Mouse (Mus musculus) CH12.LX (cell line): Measurements from ENCODE around the gene Nfia. TPM values are rescaled to one million over a fixed set of nuclear protein-coding genes. Genes with fewer than 3 reads are reported as not detected.

Experiments used
- DNase-seq: peaks from one replicate; pipeline ENCODE4 v3.0.0-alpha.2; 2013; ENCODE audit errors: extremely low read depth
- H3K27ac ChIP-seq: 2 replicates; pipeline ENCODE4 v1.5.1; 2012; ENCODE audit warnings: low read depth, mild to moderate bottlenecking, control low read depth, moderate library complexity; ENCODE audit not compliant: insufficient read depth
- H3K27me3 ChIP-seq: replicated peaks from 2 replicates; pipeline ENCODE3; 2012; ENCODE audit warnings: inconsistent platforms
- H3K36me3 ChIP-seq, 2 experiments: replicated peaks in 1 of 2; 2 replicates each; pipeline versions ENCODE3 to v1.6.1; 2012; ENCODE audit warnings: inconsistent platforms in 1 of 2, low read length in 1 of 2, mild to moderate bottlenecking in 1 of 2, mixed read lengths in 1 of 2, moderate library complexity in 1 of 2; ENCODE audit not compliant: control insufficient read depth in 1 of 2, insufficient read depth in 1 of 2
- H3K4me1 ChIP-seq, 2 experiments: 2 replicates each; pipeline ENCODE4 v1.6.1; 2012; ENCODE audit warnings: inconsistent platforms in 1 of 2, moderate library complexity in 1 of 2; ENCODE audit not compliant: insufficient read depth in 2 of 2, control insufficient read depth in 1 of 2
- H3K4me2 ChIP-seq: 2 replicates; pipeline ENCODE4 v1.6.1; 2012; ENCODE audit warnings: low read depth, mild to moderate bottlenecking, control low read depth; ENCODE audit not compliant: poor library complexity, insufficient read depth, severe bottlenecking
- H3K4me3 ChIP-seq, 3 experiments: fragments of 150-350 bp in 1 of 3; sonication (generic) in 1 of 3; replicated peaks in 1 of 3; 2 replicates each; pipeline versions ENCODE3 to v1.5.1; 2011 to 2012; ENCODE audit warnings: low read depth in 2 of 3, low read length in 2 of 3, mild to moderate bottlenecking in 2 of 3, moderate library complexity in 2 of 3, control low read depth in 1 of 3, improper control_type of control experiment in 1 of 3, inconsistent platforms in 1 of 3, mixed read lengths in 1 of 3; ENCODE audit not compliant: poor library complexity in 1 of 3
- H3K79me2 ChIP-seq: replicated peaks from 2 replicates; pipeline ENCODE4 v1.6.1; 2012; ENCODE audit warnings: mild to moderate bottlenecking, moderate library complexity; ENCODE audit not compliant: control insufficient read depth, poor library complexity, insufficient read depth, severe bottlenecking; ENCODE audit errors: extremely low read depth
- H3K9ac ChIP-seq: 2 replicates; pipeline ENCODE4 v1.6.1; 2012; ENCODE audit warnings: low read depth, mild to moderate bottlenecking, control low read depth, moderate library complexity; ENCODE audit not compliant: insufficient read depth
- H3K9me3 ChIP-seq: replicated peaks from 2 replicates; pipeline ENCODE3; 2012; ENCODE audit warnings: low read length, inconsistent platforms, mixed read lengths
- CHD1 ChIP-seq: IDR thresholded peaks from 2 replicates; pipeline ENCODE4 v1.6.1; 2012; ENCODE audit warnings: low read depth, low read length, improper control_type of control experiment, inconsistent platforms
- CHD2 ChIP-seq: IDR thresholded peaks from 2 replicates; pipeline ENCODE4 v1.6.1; 2011; ENCODE audit warnings: low read length, improper control_type of control experiment
- CTCF ChIP-seq, 2 experiments: IDR thresholded peaks in 1 of 2; conservative IDR thresholded peaks in 1 of 2; 2 replicates each; pipeline ENCODE4 v1.5.1; 2011 to 2012; ENCODE audit warnings: low read depth in 2 of 2, low read length in 2 of 2, improper control_type of control experiment in 1 of 2, inconsistent platforms in 1 of 2, mild to moderate bottlenecking in 1 of 2, moderate library complexity in 1 of 2
- ELF1 ChIP-seq: IDR thresholded peaks from 2 replicates; pipeline ENCODE4 v1.6.1; 2014; ENCODE audit warnings: low read depth, mild to moderate bottlenecking, inconsistent platforms, low read length, improper control_type of control experiment
- GABPA ChIP-seq: IDR thresholded peaks from 2 replicates; pipeline ENCODE4 v1.6.1; 2012; ENCODE audit warnings: low read depth, low read length, improper control_type of control experiment, inconsistent platforms; ENCODE audit not compliant: insufficient replicate concordance
- HCFC1 ChIP-seq: IDR thresholded peaks from 2 replicates; pipeline ENCODE4 v1.6.1; 2012; ENCODE audit warnings: low read depth, mild to moderate bottlenecking, inconsistent platforms, low read length, improper control_type of control experiment
- JUN ChIP-seq: IDR thresholded peaks from 2 replicates; pipeline ENCODE4 v1.6.1; 2011; ENCODE audit warnings: low read depth, mild to moderate bottlenecking, low read length, improper control_type of control experiment, moderate library complexity; ENCODE audit not compliant: insufficient read depth
- KAT2A ChIP-seq: IDR thresholded peaks from 2 replicates; pipeline ENCODE4 v1.6.1; 2012; ENCODE audit warnings: low read length, improper control_type of control experiment, inconsistent platforms; ENCODE audit not compliant: insufficient replicate concordance
- MAZ ChIP-seq: IDR thresholded peaks from 2 replicates; pipeline ENCODE4 v1.6.1; 2012; ENCODE audit warnings: low read depth, mild to moderate bottlenecking, inconsistent platforms, low read length, improper control_type of control experiment, moderate library complexity
- NELFE ChIP-seq: IDR thresholded peaks from 2 replicates; pipeline ENCODE4 v1.6.1; 2011; ENCODE audit warnings: low read depth, low read length, improper control_type of control experiment
- POLR2A ChIP-seq: IDR thresholded peaks from 2 replicates; pipeline ENCODE4 v1.6.1; 2011; ENCODE audit warnings: low read depth, mild to moderate bottlenecking, improper control_type of control experiment, low read length
- RCOR1 ChIP-seq: conservative IDR thresholded peaks from 2 replicates; pipeline ENCODE4 v1.6.1; 2012; ENCODE audit warnings: low read depth, mild to moderate bottlenecking, inconsistent platforms, low read length, improper control_type of control experiment
- SMC3 ChIP-seq: IDR thresholded peaks from 2 replicates; pipeline ENCODE4 v1.6.1; 2011; ENCODE audit warnings: low read depth, low read length, improper control_type of control experiment
- TCF12 ChIP-seq: IDR thresholded peaks from 2 replicates; pipeline ENCODE4 v1.6.1; 2014; ENCODE audit warnings: low read depth, mild to moderate bottlenecking, inconsistent platforms, low read length, improper control_type of control experiment
- USF1 ChIP-seq: IDR thresholded peaks from 2 replicates; pipeline ENCODE4 v1.6.1; 2014; ENCODE audit warnings: low read depth, mild to moderate bottlenecking, inconsistent platforms, low read length, improper control_type of control experiment
- USF2 ChIP-seq: conservative IDR thresholded peaks from 2 replicates; pipeline ENCODE4 v1.6.1; 2011; ENCODE audit warnings: low read depth, low read length, improper control_type of control experiment
- ZNF384 ChIP-seq: IDR thresholded peaks from 2 replicates; pipeline ENCODE4 v1.6.1; 2012; ENCODE audit warnings: low read depth, low read length, improper control_type of control experiment, inconsistent platforms
- dilution Hi-C: fragments of 300-500 bp; cut with MboI; formaldehyde crosslinking; loops from 2 replicates; pipeline ENCODE4 v1.14.3; 2020; ENCODE audit warnings: low sequenced_read_pairs; ENCODE audit not compliant: extremely low pct_unique_long_range_greater_than_20kb, extremely low pct_ligation_motif_present
- in situ Hi-C: fragments of 300-500 bp; cut with MboI; formaldehyde crosslinking; loops from 3 replicates; pipeline ENCODE4 v1.14.3; 2019; ENCODE audit warnings: low sequenced_read_pairs, low pct_ligation_motif_present, low pct_unique_long_range_greater_than_20kb, mixed read lengths
- polyA plus RNA-seq: library from polyadenylated mRNA; unstranded; fragments of >175 nt; gene quantifications from 2 replicates; pipeline ENCODE4 v1.2.1, GENCODE M21; 2012; ENCODE audit warnings: low read depth; ENCODE audit not compliant: insufficient read length
- total RNA-seq, 2 experiments: library from RNA; depleted of rRNA; stranded (reverse); fragments of 300-350 nt in 1 of 2; fragments of >200 nt in 1 of 2; gene quantifications; 2 replicates each; pipeline ENCODE4 v1.2.3; 2012 to 2014

The Nfia gene
- total and polyA plus RNA-seq, 3 experiments = not detected

DNA sequence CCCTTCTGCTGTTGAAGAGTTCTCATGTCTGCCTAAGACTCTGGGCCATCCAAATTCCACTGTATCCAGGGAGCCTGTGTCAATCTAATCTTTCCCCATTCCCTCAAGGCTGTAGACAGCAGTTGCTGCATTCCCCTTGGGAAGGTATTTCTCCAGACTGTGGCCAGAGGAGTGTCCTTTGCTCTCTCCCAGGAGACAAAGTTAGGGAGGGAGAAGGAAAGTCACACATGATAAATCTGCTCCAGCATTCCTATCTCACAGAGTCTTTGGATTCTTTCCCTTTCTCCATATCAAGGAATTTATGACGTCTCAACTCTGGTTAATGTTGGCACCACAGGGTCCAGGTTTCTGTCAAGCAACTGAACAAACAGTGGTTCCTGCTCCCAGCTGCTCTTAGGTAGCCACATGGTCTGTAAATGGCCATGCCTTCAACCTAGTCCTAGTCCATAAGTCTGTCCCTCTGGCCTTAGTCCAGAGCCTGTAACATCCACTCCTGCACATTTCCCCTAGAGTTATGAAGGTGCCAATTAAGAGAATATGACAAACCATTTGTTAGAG is 370.4 kb downstream of the Nfia start:
- Histone ChIP-seq H3K4me3 (no peak overlapping the region), H3K27me3 (no peaks in the 10 kb centered on the region), H3K9ac (no peak overlapping the region), H3K79me2 (no peaks in the 10 kb centered on the region), H3K4me1 (no peaks in the 10 kb centered on the region), H3K36me3 (no peaks in the 10 kb centered on the region), H3K27ac (no peak overlapping the region), H3K4me2 (no peak overlapping the region), H3K9me3 (peaks cover 38% of the 10 kb centered on the region)
- in situ Hi-C loops (no loop called here), dilution Hi-C loops (no loop called here)
- no peak for DNase-seq
- TF ChIP-seq POLR2A (no peak), NELFE (no peak), USF2 (no peak), CTCF (conservative IDR thresholded peaks at IDR 0.05 in 1 of 2, IDR thresholded peaks at IDR 0.05 in 1 of 2; ENCODE audit: low read depth in 2 of 2, low read length in 2 of 2) (no peak), USF1 (no peak), KAT2A (no peak), ZNF384 (no peak), SMC3 (no peak), RCOR1 (no peak), ELF1 (no peak)

DNA sequence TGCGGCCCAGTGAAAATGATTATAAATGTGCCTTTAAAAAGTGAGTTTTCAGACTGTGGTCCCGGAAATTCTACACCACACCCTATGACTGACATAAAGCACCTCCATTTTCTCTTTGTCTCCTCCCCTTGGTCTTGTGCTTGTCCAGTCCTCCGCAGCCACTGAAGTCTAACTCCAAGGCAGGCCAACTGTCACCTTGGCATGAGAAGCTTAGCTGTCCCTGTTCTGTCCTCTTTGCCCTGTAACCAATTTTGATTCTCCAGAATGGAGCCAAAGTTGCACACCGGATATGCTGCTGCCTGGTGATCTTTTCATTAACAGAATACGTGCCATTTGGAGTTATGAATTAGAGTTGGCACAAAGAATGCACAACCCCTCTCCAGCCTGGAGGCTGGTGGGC is 378.0 kb downstream of the Nfia start:
- no peak overlapping the region for H3K9ac ChIP-seq
- no peak overlapping the region for H3K4me3 ChIP-seq
- no peak for DNase-seq
- H3K79me2 ChIP-seq = no peaks in the 10 kb centered on the region
- H3K27ac ChIP-seq = no peak overlapping the region
- dilution Hi-C loops = no loop called here
- no peak for TF ChIP-seq CHD2
- TF ChIP-seq HCFC1 = no peak
- TF ChIP-seq JUN = no peak
- TF ChIP-seq TCF12 = no peak
- TF ChIP-seq MAZ = no peak
- no peak for TF ChIP-seq CHD1
- TF ChIP-seq GABPA = no peak
- no peak for TF ChIP-seq USF1
- TF ChIP-seq USF2 = no peak
- TF ChIP-seq SMC3 = no peak
- TF ChIP-seq, all 38 proteins: peak for 0
- Histone ChIP-seq H3K4me1 (no peaks in the 10 kb centered on the region), H3K36me3 (no peaks in the 10 kb centered on the region), H3K4me2 (no peak overlapping the region), H3K9me3 (peaks cover 64% of the 10 kb centered on the region), H3K27me3 (no peaks in the 10 kb centered on the region)
- in situ Hi-C loops = no loop called here
